Mouse (Mus musculus) spleen, postnatal 4 days (tissue): Measurements from ENCODE around the gene Phactr3.
"Not testable (repeated sequence)": the region's sequence is repeated elsewhere in the genome, so short reads cannot be mapped to it uniquely, and the experiment has no call there.

ENCODE experiments used
- DNase-seq, 2 experiments: peaks; one replicate each; pipeline ENCODE4 v3.0.0; 2022; ENCODE audit warnings: low spot score in 2 of 2

Phactr3 gene

DNA sequence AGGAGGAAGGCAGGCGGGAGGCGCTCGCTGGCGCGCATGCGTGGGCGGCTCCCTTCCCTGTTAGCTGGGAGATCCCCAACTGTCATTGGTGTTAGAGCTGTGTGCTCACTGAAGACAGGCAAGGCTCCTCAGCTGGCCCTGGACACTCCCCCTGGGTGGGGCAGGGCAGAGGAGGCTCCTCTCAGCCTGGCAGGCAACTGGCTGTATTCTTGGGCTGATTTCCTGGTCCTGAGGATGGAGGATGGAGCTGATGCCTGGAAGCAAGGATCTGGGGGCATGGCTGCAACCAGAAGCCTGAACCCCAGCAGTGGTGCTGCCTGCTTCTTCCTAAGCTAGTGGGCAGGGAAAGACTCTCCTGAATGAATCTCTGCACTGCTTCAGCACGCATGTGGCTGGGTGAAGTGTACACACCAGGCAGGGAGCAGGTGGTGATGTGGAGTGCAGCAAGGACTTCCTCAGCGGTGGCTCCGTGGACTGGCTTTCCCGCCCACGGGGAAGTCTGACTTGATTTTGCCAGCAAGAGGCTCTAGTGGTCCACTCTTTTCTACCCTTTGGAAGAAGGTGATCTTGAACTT, 208.8 kb downstream of the Phactr3 start:
- DNase-seq = peak; percentile 12 to 57

DNA sequence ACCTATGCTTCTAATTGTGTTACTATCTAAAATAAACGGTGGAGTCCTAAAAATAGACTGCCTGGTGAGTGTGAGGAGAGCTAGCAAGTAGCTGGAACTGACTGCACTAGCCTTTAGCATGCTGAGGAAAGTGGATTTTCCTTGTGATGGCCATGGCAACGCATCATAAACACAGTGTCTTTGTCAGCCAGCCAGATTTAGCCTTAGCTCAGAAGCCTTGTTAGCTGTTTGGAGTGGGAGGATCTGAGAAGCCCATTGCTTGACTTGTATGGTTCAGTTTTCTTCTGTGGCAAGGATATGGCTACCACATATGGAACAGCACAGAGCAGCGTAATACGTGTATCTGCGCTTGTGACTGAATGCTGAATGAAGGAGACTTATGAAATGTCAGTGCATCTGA, 210.8 kb downstream of the Phactr3 start:
- no peak for DNase-seq

DNA sequence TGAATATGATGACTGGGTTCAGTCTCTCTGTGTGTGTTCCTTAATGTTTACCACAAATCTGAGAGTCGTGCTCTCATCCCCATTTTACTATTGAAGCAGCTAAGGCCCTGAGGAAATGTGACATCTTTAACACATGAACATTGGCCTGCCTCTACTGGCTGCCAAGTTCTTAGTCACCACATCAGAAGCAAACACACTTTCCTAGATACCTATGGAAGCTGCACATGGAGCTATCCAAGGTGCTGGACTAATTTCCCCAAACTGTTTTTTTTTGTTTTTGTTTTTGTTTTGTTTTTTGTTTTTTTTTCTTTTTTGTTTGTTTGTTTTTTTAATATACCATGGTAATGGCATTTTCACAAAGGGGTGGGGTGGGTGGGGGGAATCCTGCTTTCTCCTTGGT, 211.2 kb downstream of the Phactr3 start:
- no peak for DNase-seq

- no peak for DNase-seq
These were observed 219.1 kb downstream of the Phactr3 start for GRCm38 (mm10) chr2:178337878-178338277.

DNA sequence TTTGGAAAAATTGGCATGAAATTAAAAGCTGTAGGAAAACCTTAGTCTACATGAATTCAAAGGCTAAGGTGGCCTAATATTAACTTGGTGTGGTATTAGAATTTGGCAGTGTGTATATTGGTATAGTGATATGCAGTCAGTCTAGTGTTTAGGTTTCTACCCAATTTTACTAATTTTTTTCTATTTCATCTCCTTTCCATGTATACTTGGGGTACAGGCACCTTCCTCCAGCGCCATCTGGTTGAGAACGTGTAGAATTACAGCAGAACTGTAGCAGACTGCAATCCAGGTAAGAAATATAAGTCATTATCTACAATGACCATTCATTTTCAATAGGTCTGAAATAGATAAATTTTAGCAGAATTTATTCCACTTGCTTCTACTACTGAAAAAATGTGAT, 220.3 kb downstream of the Phactr3 start:
- no peak for DNase-seq

- DNase-seq = not testable (repeated sequence)
These were observed 223.3 kb downstream of the Phactr3 start for GRCm38 (mm10) chr2:178342105-178342504.

GRCm38 (mm10) chr2:178342597-178342996, 223.8 kb downstream of the Phactr3 start:
- DNase-seq = no peak
